Mouse (Mus musculus) cerebellum, adult 2 months (tissue): Measurements from ENCODE around the gene Anxa8.

Experiments
- CTCF ChIP-seq: fragments of 200-500 bp; IDR thresholded peaks from 2 replicates; pipeline ENCODE4 v1.5.1; 2011; ENCODE audit warnings: low read depth, mild to moderate bottlenecking, control low read depth, low read length, moderate library complexity, borderline replicate concordance; ENCODE audit not compliant: insufficient read depth
- POLR2A ChIP-seq: fragments of 200-500 bp; IDR thresholded peaks from 2 replicates; pipeline ENCODE4 v1.6.1; 2011; ENCODE audit warnings: low read length, control low read depth, borderline replicate concordance; ENCODE audit not compliant: insufficient read depth

DNA sequence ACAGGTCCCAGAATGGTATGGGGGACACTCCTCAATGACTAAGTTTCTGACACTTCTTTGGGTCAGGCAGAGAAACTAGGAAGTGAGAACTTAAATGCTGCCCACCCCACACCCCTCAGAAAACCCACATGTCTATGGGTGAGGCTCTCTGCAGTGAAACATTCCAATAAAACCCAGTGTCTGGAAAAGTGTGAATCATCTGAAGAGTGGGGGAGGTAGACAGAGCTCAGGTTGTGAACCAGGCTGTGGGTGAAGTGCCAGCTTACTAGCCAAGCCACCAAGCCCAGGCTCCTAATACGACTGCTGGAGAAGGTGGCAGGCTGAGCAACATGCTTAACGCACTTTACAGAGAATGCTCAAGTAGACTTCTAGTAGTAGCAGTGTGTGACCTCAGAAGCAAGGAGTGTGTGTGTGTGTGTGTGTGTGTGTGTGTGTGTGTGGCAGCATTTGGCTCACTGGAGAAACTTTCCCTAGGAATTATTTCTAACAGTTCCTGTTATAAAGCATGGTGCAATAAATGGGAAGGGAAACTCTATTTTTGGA is 2.1 kb downstream of the Anxa8 start:
- no peak for TF ChIP-seq POLR2A
- no peak for TF ChIP-seq CTCF
